ENCODE assay signal across 15 mouse cellular contexts in genomic region chr9:65247502-65248376, GRCm38 (mm10). TPM values are rescaled to one million over a fixed set of nuclear protein-coding genes. Genes with fewer than 3 reads are reported as not detected.
A peak's percentile ranks its signal among the peaks of the same experiment; 100 is the strongest.
DNase-seq lines count a peak whose midpoint lies in the region; ATAC-seq and TF ChIP-seq lines count a peak whose summit lies in the region.
"Had no signal": no experiment of that assay in that cellular context is flagged by ENCODE, and none has a peak within 500 bp of the region (broad histone marks: within the 10 kb centered on the region; RNA-seq: fewer than 3 reads in every experiment).

No protein-coding gene starts in this region.

- no peak for ATAC-seq in heart, embryonic 13.5 days (ENCODE audit: extremely low read depth, insufficient number of reproducible peaks, low FRiP score, low TSS enrichment)
- peak; percentile 58 for ATAC-seq in lung, postnatal 0 days

- H3K27ac ChIP-seq in heart, embryonic 13.5 days (replicated peaks): 0 out of 2 replicates have a peak overlapping the region, but pooled peaks have one; percentile 8
- H3K27ac ChIP-seq in lung, postnatal 0 days (ENCODE audit: low read length): no peak overlapping the region
- H3K27ac ChIP-seq: embryonic facial prominence, embryonic 13.5 days; forebrain, embryonic 12.5 days; liver, embryonic 15.5 days had no signal

- H3K4me2 ChIP-seq in heart, embryonic 13.5 days: no peak overlapping the region
- no peak overlapping the region for H3K4me2 ChIP-seq in lung, postnatal 0 days (replicated peaks; ENCODE audit: low read depth, low read length)
- H3K4me2 ChIP-seq: embryonic facial prominence, embryonic 13.5 days; forebrain, embryonic 12.5 days; liver, embryonic 15.5 days; midbrain, embryonic 11.5 days had no signal

- H3K9me3 ChIP-seq in heart, embryonic 13.5 days: no peaks in the 10 kb centered on the region
- H3K9me3 ChIP-seq in lung, postnatal 0 days (ENCODE audit: low read length): no peaks in the 10 kb centered on the region
- H3K9me3 ChIP-seq: embryonic facial prominence, embryonic 13.5 days; forebrain, embryonic 12.5 days; liver, embryonic 15.5 days had no signal

- no peak for TF ChIP-seq POLR2A in lung, adult 2 months (IDR thresholded peaks at IDR 0.05; ENCODE audit: borderline replicate concordance, extremely low read depth, low read depth, low read length)

- TF ChIP-seq EP300 in lung, postnatal 0 days (IDR thresholded peaks at IDR 0.05): no peak

- no peaks in the 10 kb centered on the region for H3K4me1 ChIP-seq in lung, adult 2 months (ENCODE audit: control insufficient read depth, insufficient read depth, low read length)
- H3K4me1 ChIP-seq in heart, embryonic 13.5 days: peaks cover 19% of the 10 kb centered on the region; the same call in 1 of the 2 replicates
- H3K4me1 ChIP-seq in lung, postnatal 0 days (ENCODE audit: insufficient read depth, low read depth, low read length): no peaks in the 10 kb centered on the region; the same call in 1 of the 2 replicates

- no peaks in the 10 kb centered on the region for H3K36me3 ChIP-seq in heart, embryonic 13.5 days
- no peaks in the 10 kb centered on the region for H3K36me3 ChIP-seq in lung, postnatal 0 days (ENCODE audit: insufficient read depth, low read length)
- H3K36me3 ChIP-seq: embryonic facial prominence, embryonic 13.5 days; forebrain, embryonic 12.5 days; liver, embryonic 15.5 days had no signal

- peak; percentile 29 for DNase-seq in gastrocnemius, adult 18-20 months (ENCODE audit: low spot score)
- no peak for DNase-seq in gastrocnemius, adult 8-10 months (ENCODE audit: low spot score in 2 of 2)
- DNase-seq in lung, adult 18-20 months: peak; percentile 9 to 30
- DNase-seq in lung, adult 2 months: no peak
- DNase-seq in lung, postnatal 0 days (ENCODE audit: low spot score): peak; percentile 42
- DNase-seq in cerebellum, postnatal 10 days: no peak
- DNase-seq in cerebellum, adult 18-20 months: no peak
- DNase-seq: layer of hippocampus, adult 9-11 months; left cerebral cortex, postnatal 4 days; spleen, adult 18-20 months had no signal

- no peak overlapping the region for H3K4me3 ChIP-seq in lung, adult 2 months (replicated peaks; ENCODE audit: extremely low read depth, low read depth, low read length)
- H3K4me3 ChIP-seq in heart, embryonic 13.5 days: no peak overlapping the region
- no peak overlapping the region for H3K4me3 ChIP-seq in lung, postnatal 0 days (ENCODE audit: low read depth, low read length)
- H3K4me3 ChIP-seq: embryonic facial prominence, embryonic 13.5 days; forebrain, embryonic 12.5 days; liver, embryonic 15.5 days had no signal

- H3K9ac ChIP-seq in heart, embryonic 13.5 days: no peak overlapping the region
- no peak overlapping the region for H3K9ac ChIP-seq in lung, postnatal 0 days (replicated peaks; ENCODE audit: low read depth)
- H3K9ac ChIP-seq: embryonic facial prominence, embryonic 13.5 days; forebrain, embryonic 12.5 days; liver, embryonic 15.5 days had no signal

- H3K27me3 ChIP-seq in heart, embryonic 13.5 days (replicated peaks): no peaks in the 10 kb centered on the region
- H3K27me3 ChIP-seq in lung, postnatal 0 days (replicated peaks; ENCODE audit: insufficient read depth, low read length): no peaks in the 10 kb centered on the region
- H3K27me3 ChIP-seq: embryonic facial prominence, embryonic 13.5 days; forebrain, embryonic 12.5 days; liver, embryonic 15.5 days had no signal

- no peak for TF ChIP-seq CTCF in lung, adult 2 months (IDR thresholded peaks at IDR 0.05; ENCODE audit: insufficient read depth, low read length)
- TF ChIP-seq CTCF in lung, postnatal 0 days (IDR thresholded peaks at IDR 0.05): no peak

- 57% methylated on average over 16 of the region's 16 CpGs for WGBS in lung, adult 2 months
- WGBS in heart, embryonic 13.5 days: 59% methylated on average over 16 of the region's 16 CpGs
- WGBS in lung, postnatal 0 days: 57% methylated on average over 16 of the region's 16 CpGs

RNA-seq across cellular contexts. Expression of gene Cilp, which starts 17.2 kb away (rescaled TPM):
- total RNA-seq in gastrocnemius, adult 18-20 months (2021): 10 to 100 TPM; 20.6 to 30.0 TPM
- 10 to 100 TPM in 2 of 4 experiments, 1 to 10 TPM in 2; 3.3 to 14.7 (median 9.6) TPM for total RNA-seq in gastrocnemius, adult 8-10 months (2022)
- 1.2 and 6.1 TPM in 2 replicates for polyA plus RNA-seq in lung, adult 2 months (2012; rRNA removed)
- 0.04 TPM in 1 of 2 replicates, not detected in the other for polyA plus RNA-seq in heart, embryonic 13.5 days (2015; fragmentation: Nextera tagmentation; extraction: Ambion mirVana)
- 0.08 and 0.13 TPM in 2 replicates for polyA plus RNA-seq in lung, postnatal 0 days (2015; fragmentation: Nextera tagmentation; extraction: Ambion mirVana)
- total RNA-seq: left cerebral cortex, postnatal 4 days had no signal

RNA-seq across cellular contexts. Expression of gene Clpx, which starts 46.3 kb away (rescaled TPM):
- total RNA-seq in gastrocnemius, adult 18-20 months (2021): 10 to 100 TPM; 61.6 to 63.1 TPM
- total RNA-seq in gastrocnemius, adult 8-10 months (2022): 10 to 100 TPM; 55.4 to 65.0 (median 56.9) TPM
- 8.7 and 10.5 TPM in 2 replicates for polyA plus RNA-seq in lung, adult 2 months (2012; rRNA removed)
- 40.4 and 41.3 TPM in 2 replicates for polyA plus RNA-seq in heart, embryonic 13.5 days (2015; fragmentation: Nextera tagmentation; extraction: Ambion mirVana)
- polyA plus RNA-seq in lung, postnatal 0 days (2015; fragmentation: Nextera tagmentation; extraction: Ambion mirVana): 38.8 and 43.5 TPM in 2 replicates

RNA-seq across cellular contexts. Expression of gene Parp16, which starts 52.6 kb away (rescaled TPM):
- 1 to 10 TPM; 3.6 to 3.7 TPM for total RNA-seq in gastrocnemius, adult 18-20 months (2021)
- total RNA-seq in gastrocnemius, adult 8-10 months (2022): 1 to 10 TPM; 3.3 to 5.2 (median 4.1) TPM
- polyA plus RNA-seq in lung, adult 2 months (2012; rRNA removed): 8.4 and 9.3 TPM in 2 replicates
- polyA plus RNA-seq in heart, embryonic 13.5 days (2015; fragmentation: Nextera tagmentation; extraction: Ambion mirVana): 4.5 and 5.1 TPM in 2 replicates
- polyA plus RNA-seq in lung, postnatal 0 days (2015; fragmentation: Nextera tagmentation; extraction: Ambion mirVana): 5.3 and 5.4 TPM in 2 replicates

Comparison
In these comparisons a context has a peak if more than half of its experiments do, and no peak if none do; other contexts are left out.
1. DNase-seq: peak in gastrocnemius, adult 18-20 months (single experiment), lung, adult 18-20 months (2 of 2) and lung, postnatal 0 days (single experiment); none in gastrocnemius, adult 8-10 months (0 of 2), lung, adult 2 months (single experiment), cerebellum, postnatal 10 days (0 of 2) and cerebellum, adult 18-20 months (0 of 2).